Mouse (Mus musculus): ENCODE results near the gene Hoxa11. TPM values are rescaled to one million over a fixed set of nuclear protein-coding genes. Genes with fewer than 3 reads are reported as not detected.

Gene Hoxa11
- polyA plus RNA-seq, 1 experiment from 2014 or later, result 2.0 TPM

DNA sequence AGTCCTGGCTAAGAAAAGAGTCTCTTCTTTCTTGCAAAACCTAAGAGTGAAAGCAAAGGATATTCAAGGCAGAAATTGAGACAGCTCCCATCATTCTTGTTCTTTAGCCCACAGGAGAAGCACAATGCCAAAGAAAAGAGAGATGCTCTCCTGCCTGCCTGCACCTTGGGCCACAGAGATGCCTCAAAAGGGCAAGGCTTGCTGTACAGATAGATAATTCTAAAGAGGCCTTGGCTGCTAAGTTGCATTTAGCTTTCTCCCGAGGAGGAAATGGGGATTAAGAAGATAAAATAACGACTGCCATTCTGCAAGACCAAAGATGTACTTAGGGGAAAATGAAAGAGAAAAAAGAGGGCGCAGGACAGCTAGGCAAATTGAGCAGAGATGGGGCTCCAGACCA, 1.3 kb upstream of the Hoxa11 start:
- peak overlapping the region; percentile 53; the same call in 1 of the 2 replicates for H3K9ac ChIP-seq (ENCODE audit: low read length)
- H3K27ac ChIP-seq (ENCODE audit: low read depth), result no peak overlapping the region
- H3K4me2 ChIP-seq (ENCODE audit: low read length), result peak overlapping the region; percentile 30
- 5% methylated on average over 3 of the region's 3 CpGs for WGBS
- no peaks in the 10 kb centered on the region for H3K9me3 ChIP-seq (ENCODE audit: control insufficient read depth, low read length)
- DNase-seq (ENCODE audit: low spot score), result no peak
- peak overlapping the region; percentile 34 for H3K4me3 ChIP-seq (ENCODE audit: low read depth, low read length)
- no peak for ATAC-seq (replicated peaks; ENCODE audit: low FRiP score, low TSS enrichment, low read depth)
- H3K4me1 ChIP-seq (replicated peaks; ENCODE audit: control insufficient read depth, insufficient read depth, low read length), result no peaks in the 10 kb centered on the region
- no peaks in the 10 kb centered on the region for H3K36me3 ChIP-seq (ENCODE audit: control insufficient read depth, insufficient read depth, low read length)
- peaks cover 99% of the 10 kb centered on the region for H3K27me3 ChIP-seq (replicated peaks; ENCODE audit: control insufficient read depth, insufficient read depth, low read length)

DNA sequence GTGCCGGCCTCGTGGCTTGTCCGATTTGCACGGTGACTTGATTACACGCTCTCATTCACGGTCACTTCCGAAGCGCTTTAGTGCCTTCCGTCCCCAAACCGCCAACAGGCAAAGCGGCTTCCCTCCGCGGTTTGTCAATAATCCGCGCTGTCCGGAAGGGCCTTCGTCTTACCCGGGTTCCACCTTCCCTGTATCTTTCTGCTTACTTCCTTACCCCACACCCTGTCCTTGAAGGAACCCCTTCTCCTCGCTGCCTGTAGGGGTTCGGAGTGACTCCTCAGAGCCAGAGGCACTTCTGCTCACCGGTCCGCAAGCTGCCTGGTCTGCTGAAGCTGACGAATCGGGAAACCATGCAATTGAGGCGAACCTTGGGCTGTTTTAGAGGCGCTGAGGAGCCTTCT, 793 bp upstream of the Hoxa11 start:
- Histone ChIP-seq H3K9me3 (ENCODE audit: control insufficient read depth, low read length) (no peaks in the 10 kb centered on the region), H3K36me3 (ENCODE audit: control insufficient read depth, insufficient read depth, low read length) (no peaks in the 10 kb centered on the region), H3K4me3 (ENCODE audit: low read depth, low read length) (peak overlapping the region; percentile 34), H3K9ac (ENCODE audit: low read length) (peak overlapping the region; percentile 53), H3K27me3 (replicated peaks; ENCODE audit: control insufficient read depth, insufficient read depth, low read length) (peaks cover 99% of the 10 kb centered on the region), H3K4me1 (replicated peaks; ENCODE audit: control insufficient read depth, insufficient read depth, low read length) (no peaks in the 10 kb centered on the region), H3K27ac (ENCODE audit: low read depth) (peak overlapping the region; percentile 48; the same call in 1 of the 2 replicates), H3K4me2 (ENCODE audit: low read length) (peak overlapping the region; percentile 30)
- ATAC-seq (replicated peaks; ENCODE audit: low FRiP score, low TSS enrichment, low read depth), result no peak
- DNase-seq (ENCODE audit: low spot score), result peak; percentile 81
- WGBS, result under 1% methylated on average over 26 of the region's 26 CpGs

DNA sequence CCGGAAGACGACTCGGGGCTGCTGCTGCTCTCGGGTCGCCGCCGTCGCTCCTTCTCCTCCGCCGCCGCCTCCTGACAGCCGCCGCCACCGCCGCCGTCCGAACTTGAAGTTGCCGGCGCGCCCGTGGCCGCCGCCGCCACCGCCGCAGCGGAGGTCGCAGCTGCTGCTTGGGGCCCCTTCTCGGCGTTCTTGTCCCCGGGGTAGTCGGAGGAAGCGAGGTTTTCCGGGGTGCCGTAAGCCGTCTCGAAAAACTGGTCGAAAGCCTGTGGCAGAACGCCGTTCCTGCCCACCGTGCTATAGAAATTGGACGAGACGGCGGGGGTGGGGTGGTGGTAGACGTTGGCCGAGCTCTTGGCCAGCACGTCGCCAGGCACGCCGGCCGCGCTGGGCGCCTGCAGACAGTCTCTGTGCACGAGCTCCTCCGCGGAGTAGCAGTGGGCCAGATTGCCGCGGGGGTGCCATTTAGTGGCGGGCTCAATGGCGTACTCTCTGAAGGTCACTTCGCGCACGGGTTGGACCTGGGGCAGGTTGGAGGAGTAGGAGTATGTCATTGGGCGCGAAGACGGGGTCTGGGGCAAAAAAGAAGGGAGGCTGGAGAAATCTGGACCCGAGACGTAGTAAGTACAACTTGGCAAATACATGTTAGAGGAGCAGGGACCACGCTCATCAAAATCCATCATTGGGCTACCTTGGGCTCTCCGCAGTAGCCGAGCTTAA, 412 bp downstream of the Hoxa11 start:
- Histone ChIP-seq H3K27me3 (replicated peaks; ENCODE audit: control insufficient read depth, insufficient read depth, low read length) (peaks cover 100% of the 10 kb centered on the region), H3K4me2 (ENCODE audit: low read length) (peak overlapping the region; percentile 31), H3K9me3 (ENCODE audit: control insufficient read depth, low read length) (no peaks in the 10 kb centered on the region), H3K36me3 (ENCODE audit: control insufficient read depth, insufficient read depth, low read length) (no peaks in the 10 kb centered on the region), H3K4me3 (ENCODE audit: low read depth, low read length) (peak overlapping the region; percentile 34), H3K4me1 (replicated peaks; ENCODE audit: control insufficient read depth, insufficient read depth, low read length) (no peaks in the 10 kb centered on the region), H3K27ac (ENCODE audit: low read depth) (peak overlapping the region; percentile 65), H3K9ac (ENCODE audit: low read length) (peak overlapping the region; percentile 58)
- DNase-seq (ENCODE audit: low spot score) (no peak), ATAC-seq (replicated peaks; ENCODE audit: low FRiP score, low TSS enrichment, low read depth) (no peak)
- under 1% methylated on average over 71 of the region's 71 CpGs for WGBS

DNA sequence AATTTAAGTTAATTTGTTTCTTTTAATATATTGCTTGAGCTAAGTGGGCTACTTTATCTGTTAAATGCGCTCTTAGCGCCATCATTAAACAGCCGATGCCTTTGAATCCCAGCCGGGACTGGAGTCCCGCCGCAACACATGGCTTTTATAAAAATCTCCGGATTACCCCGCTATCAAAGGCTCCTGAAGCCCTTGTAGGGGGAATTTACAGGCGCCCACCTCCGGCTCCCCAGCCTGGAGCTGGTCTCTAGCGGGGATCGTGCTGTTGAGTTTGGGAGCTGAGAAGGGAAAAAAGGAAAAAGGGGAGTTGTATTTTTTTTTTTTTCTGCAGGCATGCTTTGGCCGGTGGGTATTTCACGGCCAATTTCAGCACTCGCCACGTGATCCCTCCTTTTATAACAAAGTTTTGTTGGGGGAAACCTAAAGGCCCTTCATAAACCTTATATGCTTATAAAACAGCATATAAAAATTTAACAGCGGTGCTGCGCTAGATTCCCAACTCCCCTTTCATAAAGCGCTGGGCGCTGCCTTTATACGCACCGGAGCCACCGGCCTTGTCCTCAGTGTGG, 1.1 kb downstream of the Hoxa11 start:
- no peak for DNase-seq (ENCODE audit: low spot score)
- peaks cover 100% of the 10 kb centered on the region for H3K27me3 ChIP-seq (replicated peaks; ENCODE audit: control insufficient read depth, insufficient read depth, low read length)
- no peaks in the 10 kb centered on the region for H3K9me3 ChIP-seq (ENCODE audit: control insufficient read depth, low read length)
- no peak for ATAC-seq (replicated peaks; ENCODE audit: low FRiP score, low TSS enrichment, low read depth)
- peak overlapping the region; percentile 65 for H3K27ac ChIP-seq (ENCODE audit: low read depth)
- H3K4me3 ChIP-seq (ENCODE audit: low read depth, low read length), result peak overlapping the region; percentile 34
- H3K36me3 ChIP-seq (ENCODE audit: control insufficient read depth, insufficient read depth, low read length), result no peaks in the 10 kb centered on the region
- H3K4me1 ChIP-seq (replicated peaks; ENCODE audit: control insufficient read depth, insufficient read depth, low read length), result no peaks in the 10 kb centered on the region
- peak overlapping the region; percentile 58 for H3K9ac ChIP-seq (ENCODE audit: low read length)
- WGBS, result 1% methylated on average over 23 of the region's 23 CpGs
- H3K4me2 ChIP-seq (ENCODE audit: low read length), result peak overlapping the region; percentile 21; the same call in 1 of the 2 replicates

DNA sequence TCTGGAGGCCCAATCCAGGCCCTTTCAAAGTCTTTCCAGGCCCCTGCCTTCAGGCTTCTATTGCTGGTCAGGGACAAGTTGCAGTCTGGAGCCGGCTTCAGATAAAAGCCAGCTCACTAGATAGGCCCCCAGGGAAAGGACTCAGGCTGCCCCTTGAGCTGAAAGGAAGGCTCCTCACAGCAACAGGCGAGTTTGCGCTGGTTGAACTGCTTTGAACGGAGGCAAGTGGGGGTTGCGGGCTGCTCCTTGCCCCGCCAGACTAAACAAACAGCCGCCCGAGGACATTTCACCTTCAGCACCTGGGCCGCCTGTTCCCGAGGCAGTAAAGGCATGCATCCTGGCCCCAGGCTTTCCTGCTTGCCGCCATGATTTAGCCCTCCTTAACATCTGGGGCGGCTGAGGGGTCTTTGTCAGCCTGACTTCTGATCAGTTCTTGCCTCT, 1.9 kb downstream of the Hoxa11 start:
- H3K27ac ChIP-seq (ENCODE audit: low read depth), result peak overlapping the region; percentile 9; the same call in 1 of the 2 replicates
- H3K4me3 ChIP-seq (ENCODE audit: low read depth, low read length), result peak overlapping the region; percentile 34
- 3% methylated on average over 12 of the region's 12 CpGs for WGBS
- DNase-seq (ENCODE audit: low spot score), result no peak
- no peaks in the 10 kb centered on the region for H3K36me3 ChIP-seq (ENCODE audit: control insufficient read depth, insufficient read depth, low read length)
- ATAC-seq (replicated peaks; ENCODE audit: low FRiP score, low TSS enrichment, low read depth), result no peak
- peak overlapping the region; percentile 58 for H3K9ac ChIP-seq (ENCODE audit: low read length)
- no peaks in the 10 kb centered on the region for H3K4me1 ChIP-seq (replicated peaks; ENCODE audit: control insufficient read depth, insufficient read depth, low read length)
- H3K9me3 ChIP-seq (ENCODE audit: control insufficient read depth, low read length), result no peaks in the 10 kb centered on the region
- peaks cover 100% of the 10 kb centered on the region for H3K27me3 ChIP-seq (replicated peaks; ENCODE audit: control insufficient read depth, insufficient read depth, low read length)
- H3K4me2 ChIP-seq (ENCODE audit: low read length), result peak overlapping the region; percentile 21

- Histone ChIP-seq H3K27ac (ENCODE audit: low read depth) (peak overlapping the region; percentile 9; the same call in 1 of the 2 replicates), H3K4me3 (ENCODE audit: low read depth, low read length) (no peak overlapping the region), H3K4me2 (ENCODE audit: low read length) (peak overlapping the region; percentile 21; the same call in 1 of the 2 replicates), H3K36me3 (ENCODE audit: control insufficient read depth, insufficient read depth, low read length) (no peaks in the 10 kb centered on the region), H3K9ac (ENCODE audit: low read length) (peak overlapping the region; percentile 58), H3K4me1 (replicated peaks; ENCODE audit: control insufficient read depth, insufficient read depth, low read length) (no peaks in the 10 kb centered on the region), H3K27me3 (replicated peaks; ENCODE audit: control insufficient read depth, insufficient read depth, low read length) (peaks cover 100% of the 10 kb centered on the region), H3K9me3 (ENCODE audit: control insufficient read depth, low read length) (no peaks in the 10 kb centered on the region)
- ATAC-seq (replicated peaks; ENCODE audit: low FRiP score, low TSS enrichment, low read depth) (no peak), DNase-seq (ENCODE audit: low spot score) (no peak)
- 9% methylated on average over 4 of the region's 4 CpGs for WGBS
Measured at GRCm38 (mm10) chr6:52242801-52243332, 2.7 kb downstream of the Hoxa11 start.

- Histone ChIP-seq H3K4me3 (ENCODE audit: low read depth, low read length) (0 out of 2 replicates have a peak overlapping the region, but pooled peaks have one; percentile 41), H3K27me3 (replicated peaks; ENCODE audit: control insufficient read depth, insufficient read depth, low read length) (peaks cover 100% of the 10 kb centered on the region), H3K36me3 (ENCODE audit: control insufficient read depth, insufficient read depth, low read length) (no peaks in the 10 kb centered on the region), H3K4me2 (ENCODE audit: low read length) (peak overlapping the region; percentile 40), H3K27ac (ENCODE audit: low read depth) (no peak overlapping the region; the same call in 1 of the 2 replicates), H3K9ac (ENCODE audit: low read length) (peak overlapping the region; percentile 22), H3K4me1 (replicated peaks; ENCODE audit: control insufficient read depth, insufficient read depth, low read length) (no peaks in the 10 kb centered on the region), H3K9me3 (ENCODE audit: control insufficient read depth, low read length) (no peaks in the 10 kb centered on the region)
- ATAC-seq (replicated peaks; ENCODE audit: low FRiP score, low TSS enrichment, low read depth) (no peak), DNase-seq (ENCODE audit: low spot score) (no peak)
- 4% methylated on average over 9 of the region's 9 CpGs for WGBS
Measured at GRCm38 (mm10) chr6:52241001-52241621, 4.5 kb downstream of the Hoxa11 start.

DNA sequence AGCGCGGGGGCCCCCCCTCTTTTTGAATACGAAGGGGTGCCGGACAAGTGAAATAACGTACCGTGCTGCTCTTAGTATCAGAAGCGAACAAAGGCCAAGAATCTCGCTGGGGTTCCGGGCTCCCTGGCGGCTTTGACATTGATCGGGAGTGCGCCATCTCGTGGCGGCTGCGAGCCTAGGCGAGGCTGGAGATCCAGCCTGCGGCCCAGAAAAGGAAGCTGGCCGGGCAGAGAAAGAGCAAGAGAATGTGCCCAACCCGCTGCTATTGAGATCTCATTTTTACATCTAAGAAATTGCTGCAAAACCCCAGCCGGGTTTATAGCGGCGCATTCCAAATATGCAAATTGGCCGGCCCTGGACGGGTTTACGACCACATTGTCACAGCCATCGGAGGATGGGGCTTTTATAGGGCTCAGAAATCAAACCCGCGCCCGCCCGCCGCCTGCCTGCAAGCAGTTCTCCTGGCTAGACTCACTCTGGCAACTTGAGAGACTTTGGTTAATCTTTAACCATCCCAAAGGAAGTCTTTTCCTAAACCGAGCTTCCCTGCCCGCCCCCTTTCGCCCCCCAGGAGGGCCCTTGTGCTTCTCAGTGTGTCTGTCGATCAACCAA, 5.1 kb downstream of the Hoxa11 start, which contains the start of gene Hoxa10:
Gene Hoxa10, minus strand, starts transcription at position 466 of the 612 bp plus-strand sequence.
- no peaks in the 10 kb centered on the region for H3K4me1 ChIP-seq (replicated peaks; ENCODE audit: control insufficient read depth, insufficient read depth, low read length)
- H3K36me3 ChIP-seq (ENCODE audit: control insufficient read depth, insufficient read depth, low read length), result no peaks in the 10 kb centered on the region
- H3K9ac ChIP-seq (ENCODE audit: low read length), result peak within 1 kb of the TSS; percentile 67
- DNase-seq (ENCODE audit: low spot score) (peak; percentile 74), ATAC-seq (replicated peaks; ENCODE audit: low FRiP score, low TSS enrichment, low read depth) (peak; percentile 73)
- no peaks in the 10 kb centered on the region for H3K9me3 ChIP-seq (ENCODE audit: control insufficient read depth, low read length)
- H3K27me3 ChIP-seq (replicated peaks; ENCODE audit: control insufficient read depth, insufficient read depth, low read length), result peaks cover 100% of the 10 kb centered on the region
- under 1% methylated on average over 35 of the region's 35 CpGs for WGBS
- peak within 1 kb of the TSS; percentile 87 for H3K27ac ChIP-seq (ENCODE audit: low read depth)
- H3K4me2 ChIP-seq (ENCODE audit: low read length), result peak within 1 kb of the TSS; percentile 40
- peak within 1 kb of the TSS; percentile 41 for H3K4me3 ChIP-seq (ENCODE audit: low read depth, low read length)
